Mouse (Mus musculus) lung, postnatal 36 days (tissue): Measurements from ENCODE around the gene Chrna5.
"Not testable (repeated sequence)": the region's sequence is repeated elsewhere in the genome, so short reads cannot be mapped to it uniquely, and the experiment has no call there.

ENCODE experiments used
- DNase-seq: peaks from one replicate; pipeline ENCODE4 v3.0.0; 2022; ENCODE audit warnings: mixed read lengths

The Chrna5 gene

DNA sequence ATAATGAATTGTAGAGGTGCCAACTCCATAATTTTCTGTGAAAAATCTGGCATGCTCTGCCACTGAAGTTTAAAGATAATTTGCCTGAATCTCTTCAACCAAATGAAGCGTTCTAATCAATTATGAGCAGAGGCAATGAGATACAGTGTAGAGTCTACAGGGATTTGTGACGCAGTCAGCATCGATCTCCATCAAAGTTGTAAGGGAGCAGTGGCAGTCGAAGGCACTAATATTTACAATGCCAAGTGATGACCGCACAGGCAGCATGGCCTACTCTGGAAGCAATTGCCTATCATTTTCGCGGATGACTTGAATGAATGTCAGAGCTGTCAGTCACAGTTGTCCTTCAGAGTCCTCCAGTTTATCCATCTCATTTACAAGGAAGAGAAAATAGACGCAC is at the start of gene Chrna5:
Chrna5 (plus strand) TSS at position 207 of the 400 bp plus-strand sequence.
- DNase-seq: no peak

GRCm38 (mm10) chr9:54931765-54932164 is 48.9 kb upstream of the Chrna5 start:
- no peak for DNase-seq

DNA sequence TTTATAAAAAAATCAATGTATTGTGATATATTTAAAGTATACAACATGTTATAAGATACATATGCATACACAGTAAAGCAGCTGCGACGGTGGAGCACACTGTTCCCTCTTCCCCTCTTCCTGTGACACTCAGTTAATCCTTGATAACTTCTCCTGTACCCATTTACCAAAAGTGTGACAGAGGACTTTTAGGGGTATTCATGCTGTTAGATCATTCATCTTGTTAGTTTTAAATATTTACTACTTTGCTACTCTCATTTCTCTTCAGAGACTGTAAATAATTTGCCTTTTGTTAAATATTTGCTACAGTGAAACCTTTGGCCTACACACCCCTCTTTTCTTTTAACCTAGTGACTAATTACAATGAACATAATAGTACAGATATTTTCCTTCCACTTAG is 48.3 kb upstream of the Chrna5 start:
- DNase-seq: no peak

DNA sequence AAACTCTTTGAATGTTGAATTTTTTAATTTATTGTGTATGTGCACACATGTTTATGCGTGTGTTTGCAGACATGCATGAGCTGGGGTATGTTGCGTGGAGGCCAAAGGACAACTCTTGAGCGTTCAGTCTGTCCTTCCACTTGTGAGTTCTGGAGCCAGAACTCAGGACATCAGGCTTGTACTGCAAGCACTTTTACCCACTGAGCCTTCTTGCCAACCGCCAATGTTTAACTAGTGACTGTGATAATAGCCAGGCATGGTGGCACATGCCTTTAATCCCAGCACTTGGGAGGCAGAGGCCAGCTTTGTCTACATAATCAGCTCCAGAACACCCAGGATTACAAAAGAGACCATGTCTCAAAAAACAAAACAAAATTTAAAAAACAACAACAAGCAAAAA is 38.6 kb upstream of the Chrna5 start:
- DNase-seq: no peak

DNA sequence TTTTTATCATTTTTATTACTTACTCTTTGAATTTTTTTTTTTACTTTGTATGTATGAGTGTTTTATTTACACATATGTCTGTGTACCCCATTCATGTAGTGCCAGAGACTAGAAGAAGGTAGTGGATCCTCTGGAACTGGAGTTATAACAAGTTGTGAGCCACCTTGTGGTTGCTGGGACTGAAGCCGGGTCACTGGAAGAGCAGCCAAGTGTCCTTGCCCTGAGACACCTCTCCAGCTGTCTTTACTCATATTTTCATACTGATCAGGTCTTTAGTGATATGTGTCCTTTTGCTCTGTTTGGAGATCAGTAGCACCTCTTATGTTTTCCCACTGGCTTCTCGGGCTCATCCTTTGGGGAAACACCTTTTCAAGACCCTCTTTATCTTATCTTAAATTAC is 36.2 kb upstream of the Chrna5 start:
- DNase-seq: no peak

GRCm38 (mm10) chr9:54946256-54946655 is 34.4 kb upstream of the Chrna5 start:
- no peak for DNase-seq

DNA sequence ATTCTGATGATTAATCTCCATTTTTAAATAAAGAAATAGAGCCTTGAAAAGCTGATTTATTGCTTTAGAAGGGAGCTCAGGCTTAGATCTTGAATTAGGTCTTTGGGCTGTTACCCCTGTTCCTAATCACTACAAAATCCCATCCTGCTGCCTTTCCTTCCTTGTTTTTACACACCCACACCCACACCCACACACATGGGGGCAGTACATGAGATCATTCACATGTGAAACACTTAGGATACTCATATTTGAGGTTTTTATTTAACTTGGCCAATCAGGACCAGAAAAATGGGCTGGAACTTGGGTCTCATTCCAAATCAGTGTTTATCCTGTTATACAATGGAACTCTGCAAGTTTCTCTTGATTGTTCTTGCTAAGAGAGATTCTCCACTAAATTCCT is 31.2 kb upstream of the Chrna5 start:
- DNase-seq: peak; percentile 15

DNA sequence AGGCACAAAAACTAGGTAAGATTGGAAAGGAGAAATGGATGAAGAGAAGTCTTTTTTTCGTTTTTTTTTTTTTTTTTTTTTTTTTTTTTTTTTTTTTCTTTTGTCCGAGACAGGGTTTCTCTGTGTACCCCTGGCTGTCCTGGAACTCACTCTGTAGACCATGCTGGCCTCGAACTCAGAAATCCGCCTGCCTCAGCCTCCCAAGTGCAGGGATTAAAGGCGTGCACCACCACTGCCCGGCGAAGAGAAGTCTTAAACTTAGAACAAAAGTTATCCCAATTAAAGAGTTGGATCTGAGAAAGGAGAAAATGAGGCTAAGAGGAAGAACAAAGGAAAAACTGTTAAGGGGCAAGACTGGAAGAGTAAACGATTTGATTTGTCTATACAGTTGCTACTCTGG is 30.5 kb upstream of the Chrna5 start:
- DNase-seq: not testable (repeated sequence)

DNA sequence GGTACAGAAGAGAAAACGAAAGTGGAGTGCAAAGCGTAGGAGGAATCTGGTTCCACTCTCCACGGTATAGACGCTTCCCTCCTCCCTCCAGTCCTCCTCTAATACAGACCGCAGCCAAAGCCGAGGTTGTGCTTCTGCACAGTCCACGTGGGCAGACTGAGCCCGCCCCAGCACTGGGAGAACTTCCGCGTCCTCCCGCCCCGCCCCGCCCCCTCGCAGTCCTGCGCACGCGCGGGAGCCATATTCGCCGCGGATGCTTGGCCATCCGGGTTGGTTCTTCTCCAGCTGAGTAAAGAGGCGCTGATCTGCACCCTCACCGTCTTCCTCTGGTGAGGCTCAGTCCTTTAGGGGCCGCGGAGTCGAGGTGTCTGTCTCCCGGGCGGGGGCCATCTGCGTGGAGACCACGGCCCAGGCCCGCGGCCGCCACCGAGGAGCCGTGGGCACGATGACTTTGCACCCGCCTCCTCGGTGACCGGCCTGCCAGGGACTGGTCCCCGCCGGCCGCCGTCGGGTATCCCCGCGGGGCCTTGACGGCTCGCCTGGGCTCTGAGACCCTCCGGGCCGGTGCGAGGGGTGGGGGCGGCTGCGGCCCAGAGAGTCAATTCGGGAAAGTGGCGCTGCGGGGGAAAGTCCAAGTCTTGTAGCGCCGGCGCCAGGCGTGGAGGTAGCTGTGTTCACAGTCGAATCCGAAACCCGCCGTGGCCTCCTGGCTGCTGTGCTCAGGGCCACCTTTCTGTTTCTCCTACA is 29.9 kb upstream of the Chrna5 start, which contains the start of the genes Psma4 and AY074887:
Psma4 (plus strand) TSS at position 216 of the 747 bp plus-strand sequence.
AY074887 (minus strand) TSS at position 424 of the 747 bp plus-strand sequence.
- DNase-seq: peak; percentile 94

GRCm38 (mm10) chr9:54961059-54961458 is 19.6 kb upstream of the Chrna5 start:
- DNase-seq: no peak

DNA sequence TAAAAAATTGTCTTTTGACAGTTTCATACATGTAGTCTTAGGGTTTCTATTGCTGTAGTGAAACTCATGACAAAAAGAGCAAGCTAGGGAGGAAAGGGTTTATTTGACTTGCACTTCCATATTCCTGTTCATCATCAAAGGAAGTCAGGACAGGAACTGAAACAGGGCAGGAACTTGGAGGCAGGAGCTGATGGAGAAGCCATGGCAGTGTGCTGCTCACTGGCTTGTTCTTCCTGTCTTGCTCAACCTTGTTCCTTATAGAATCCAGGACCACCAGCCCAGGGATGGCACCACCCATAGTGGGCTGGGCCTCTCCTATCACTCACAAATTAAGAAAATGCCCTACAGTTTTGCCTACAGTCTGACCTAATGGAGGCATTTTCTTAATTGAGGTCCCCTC is 17.0 kb upstream of the Chrna5 start:
- DNase-seq: no peak

DNA sequence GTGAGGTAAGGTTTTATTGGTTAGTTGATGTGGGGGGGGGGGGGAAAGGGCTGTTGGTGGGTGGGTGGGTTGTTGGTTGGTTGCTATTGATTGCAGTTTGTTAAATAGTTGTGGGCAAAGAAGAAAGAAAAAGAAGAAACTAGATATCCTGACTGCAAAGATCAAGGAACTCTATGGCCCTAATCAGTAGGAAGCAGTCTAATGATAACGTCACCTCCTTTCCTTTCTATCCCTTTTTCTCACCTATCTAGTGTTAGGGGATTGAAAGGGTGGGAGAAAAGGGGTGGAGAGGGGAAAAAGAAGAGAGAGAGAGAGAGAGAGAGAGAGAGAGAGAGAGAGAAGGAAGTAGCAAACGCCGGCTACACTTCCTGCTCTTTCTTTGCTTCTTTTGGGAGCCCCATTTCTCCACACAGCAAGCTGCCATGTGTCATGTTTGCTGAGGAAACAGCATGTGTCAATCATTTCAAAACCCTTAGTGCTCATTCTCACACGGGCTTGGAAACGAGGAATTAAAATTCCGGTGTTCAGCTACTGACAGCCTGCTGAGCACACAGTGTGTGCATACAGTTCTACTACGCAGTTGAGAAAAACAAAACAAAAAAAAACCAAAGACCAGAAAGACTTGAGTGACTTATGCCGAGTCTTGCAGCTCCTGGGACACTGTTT is 10.6 kb upstream of the Chrna5 start:
- DNase-seq: no peak

DNA sequence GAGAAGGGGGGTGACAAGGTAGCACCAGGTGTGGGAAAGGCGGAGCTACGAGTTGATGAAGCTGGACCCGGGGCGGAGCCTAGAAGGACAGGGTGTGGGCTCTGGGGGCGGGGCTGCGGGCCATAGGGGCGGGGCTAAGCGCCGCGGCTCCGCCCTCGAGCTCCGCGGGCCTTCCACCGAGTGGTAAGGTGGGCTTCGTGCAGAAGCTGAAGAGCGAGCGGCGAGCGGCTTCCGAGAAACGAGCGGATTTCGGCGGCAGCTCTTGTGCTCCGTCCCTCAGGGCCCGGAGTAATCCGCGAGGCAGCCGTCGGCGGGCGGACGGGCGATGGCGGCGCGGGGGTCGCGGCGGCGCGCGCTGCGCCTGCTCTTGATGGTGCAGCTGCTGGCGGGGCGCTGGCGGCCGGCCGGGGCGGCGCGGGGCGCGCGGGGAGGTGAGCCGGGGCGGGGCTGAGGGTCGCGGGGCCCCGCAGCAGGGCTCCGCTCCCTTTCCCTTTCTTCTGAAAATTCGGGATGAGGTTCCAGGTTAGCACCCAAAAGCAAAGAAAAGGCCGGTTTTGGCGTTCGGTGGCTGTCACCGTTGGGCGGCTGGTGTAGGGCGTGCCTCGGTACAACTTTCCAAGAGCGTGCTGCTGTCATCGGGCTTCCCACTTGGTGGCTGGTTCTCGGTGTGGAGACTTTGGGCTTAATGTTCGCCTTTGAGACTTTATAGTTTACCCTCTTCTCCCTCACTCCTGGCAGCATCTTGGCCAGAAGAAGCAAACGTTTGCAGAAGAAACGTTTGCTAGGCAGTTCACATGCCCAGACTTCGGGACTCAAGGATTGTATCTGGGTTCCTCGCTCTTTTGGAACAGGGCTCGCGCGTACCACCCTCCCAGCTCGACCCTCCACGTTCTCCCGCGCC is 861 bp downstream of the Chrna5 start:
- peak; percentile 52 for DNase-seq

DNA sequence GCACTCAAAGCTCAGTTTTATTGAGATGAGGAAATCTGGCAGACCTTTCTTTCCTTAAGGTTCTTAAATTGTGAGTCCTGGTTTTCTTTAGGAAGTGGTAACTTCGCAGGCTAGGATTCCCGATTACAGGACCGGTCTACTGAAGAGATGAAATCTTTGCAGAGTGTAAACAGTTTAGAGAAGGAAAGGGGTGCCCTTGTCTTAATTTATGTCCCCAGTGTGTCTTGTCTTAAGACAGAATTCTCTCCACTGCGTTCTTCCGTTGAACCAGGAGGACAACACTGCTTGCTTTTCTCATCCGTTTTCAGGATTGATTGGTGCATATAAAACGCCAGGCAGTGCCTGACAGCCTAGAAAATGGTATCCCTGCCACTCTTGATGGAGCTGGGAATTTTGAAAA is 1.7 kb downstream of the Chrna5 start:
- DNase-seq: no peak

DNA sequence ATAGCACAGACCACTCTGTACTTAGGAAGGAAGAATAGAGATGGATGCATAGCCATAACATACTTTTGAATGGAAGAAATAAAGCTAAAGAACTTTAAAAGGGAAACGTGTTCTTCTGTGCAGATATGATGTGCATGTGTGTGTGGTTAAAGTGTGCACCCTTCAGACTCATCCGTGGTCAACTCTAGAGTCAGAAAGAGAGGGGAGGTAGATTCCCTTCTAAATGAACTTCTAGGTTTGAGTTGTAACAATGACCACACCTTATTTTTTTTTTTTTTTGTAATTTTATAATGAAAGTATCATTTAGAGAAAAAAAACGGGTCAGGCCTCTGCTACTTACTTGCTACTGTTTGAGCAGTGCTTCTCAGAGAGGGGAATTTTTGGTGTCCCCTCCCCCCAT is 9.7 kb downstream of the Chrna5 start:
- no peak for DNase-seq

GRCm38 (mm10) chr9:54994381-54994780 is 13.7 kb downstream of the Chrna5 start:
- DNase-seq: no peak

DNA sequence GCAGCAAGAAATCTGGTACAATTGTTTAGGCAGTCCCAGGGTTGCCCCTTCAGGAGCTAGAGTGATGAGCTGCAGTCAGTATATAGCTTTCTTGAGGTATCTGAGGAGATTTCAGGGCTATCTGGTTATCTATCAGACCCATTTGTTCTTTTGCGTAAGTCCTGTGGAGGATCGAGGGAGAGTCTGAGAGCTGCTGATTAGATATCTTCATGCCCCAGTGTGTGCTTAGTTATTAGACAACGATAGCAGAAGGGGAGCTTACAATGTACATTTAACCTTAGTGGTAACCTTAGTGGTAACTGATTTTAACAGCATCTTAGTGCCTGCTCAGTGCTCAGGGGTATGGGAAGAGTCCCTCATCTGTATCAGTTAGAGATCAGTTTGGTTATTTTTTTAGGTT is 15.0 kb downstream of the Chrna5 start:
- DNase-seq: no peak

- no peak for DNase-seq
Observed at GRCm38 (mm10) chr9:55003609-55004008, 22.9 kb downstream of the Chrna5 start.

GRCm38 (mm10) chr9:55009692-55010091 is 29.0 kb downstream of the Chrna5 start:
- no peak for DNase-seq

- no peak for DNase-seq
Observed at GRCm38 (mm10) chr9:55010588-55011350, 30.1 kb downstream of the Chrna5 start.

- no peak for DNase-seq
Observed at GRCm38 (mm10) chr9:55016926-55017325, 36.2 kb downstream of the Chrna5 start.

- DNase-seq: no peak
Observed at GRCm38 (mm10) chr9:55023326-55023725, 42.6 kb downstream of the Chrna5 start.
